Mouse (Mus musculus): ENCODE results near the gene Btbd9. TPM values are rescaled to one million over a fixed set of nuclear protein-coding genes. Genes with fewer than 3 reads are reported as not detected.

Btbd9 gene
- total and polyA plus RNA-seq, 2 experiments from 2014 or later, result 30.3 to 31.0 TPM

GRCm38 (mm10) chr17:30210936-30211335 is 365.4 kb downstream of the Btbd9 start:
- H3K9ac ChIP-seq (replicated peaks; ENCODE audit: low read depth, low read length), result no peak overlapping the region
- ATAC-seq (ENCODE audit: insufficient read depth, low read depth) (no peak), DNase-seq (ENCODE audit: low spot score) (no peak)
- no peaks in the 10 kb centered on the region for H3K27me3 ChIP-seq (ENCODE audit: control insufficient read depth, insufficient read depth, low read length)
- 92% methylated on average over 6 of the region's 6 CpGs for WGBS
- peaks cover 36% of the 10 kb centered on the region for H3K36me3 ChIP-seq (replicated peaks; ENCODE audit: control insufficient read depth, insufficient read depth, low read length)
- H3K27ac ChIP-seq (ENCODE audit: low read depth), result no peak overlapping the region
- H3K4me1 ChIP-seq (ENCODE audit: control insufficient read depth, insufficient read depth), result peaks cover 8% of the 10 kb centered on the region
- TF ChIP-seq EP300 (IDR thresholded peaks at IDR 0.05; ENCODE audit: low read depth) (no peak), CTCF (IDR thresholded peaks at IDR 0.05; ENCODE audit: low read depth) (no peak)
- no peaks in the 10 kb centered on the region for H3K9me3 ChIP-seq (replicated peaks; ENCODE audit: control insufficient read depth, low read length)
- no peak overlapping the region for H3K4me2 ChIP-seq (ENCODE audit: low read depth, low read length)
- no peak overlapping the region for H3K4me3 ChIP-seq (ENCODE audit: low read depth, low read length)

GRCm38 (mm10) chr17:30210262-30210661 is 366.0 kb downstream of the Btbd9 start:
- Histone ChIP-seq H3K27ac (ENCODE audit: low read depth) (no peak overlapping the region), H3K9ac (replicated peaks; ENCODE audit: low read depth, low read length) (no peak overlapping the region), H3K4me2 (ENCODE audit: low read depth, low read length) (no peak overlapping the region), H3K9me3 (replicated peaks; ENCODE audit: control insufficient read depth, low read length) (no peaks in the 10 kb centered on the region), H3K4me1 (ENCODE audit: control insufficient read depth, insufficient read depth) (peaks cover 2% of the 10 kb centered on the region), H3K4me3 (ENCODE audit: low read depth, low read length) (no peak overlapping the region), H3K27me3 (ENCODE audit: control insufficient read depth, insufficient read depth, low read length) (no peaks in the 10 kb centered on the region), H3K36me3 (replicated peaks; ENCODE audit: control insufficient read depth, insufficient read depth, low read length) (peaks cover 36% of the 10 kb centered on the region)
- DNase-seq (ENCODE audit: low spot score), result no peak
- ATAC-seq (ENCODE audit: insufficient read depth, low read depth), result no peak
- TF ChIP-seq EP300 (IDR thresholded peaks at IDR 0.05; ENCODE audit: low read depth), result no peak
- no peak for TF ChIP-seq CTCF (IDR thresholded peaks at IDR 0.05; ENCODE audit: low read depth)
- 94% methylated on average over 8 of the region's 8 CpGs for WGBS

- 80% methylated on average over 17 of the region's 17 CpGs for WGBS
- Histone ChIP-seq H3K4me3 (ENCODE audit: low read depth, low read length) (no peak overlapping the region), H3K4me2 (ENCODE audit: low read depth, low read length) (no peak overlapping the region), H3K4me1 (ENCODE audit: control insufficient read depth, insufficient read depth) (peaks cover 25% of the 10 kb centered on the region), H3K9me3 (replicated peaks; ENCODE audit: control insufficient read depth, low read length) (no peaks in the 10 kb centered on the region), H3K27ac (ENCODE audit: low read depth) (no peak overlapping the region), H3K9ac (replicated peaks; ENCODE audit: low read depth, low read length) (no peak overlapping the region), H3K27me3 (ENCODE audit: control insufficient read depth, insufficient read depth, low read length) (no peaks in the 10 kb centered on the region), H3K36me3 (replicated peaks; ENCODE audit: control insufficient read depth, insufficient read depth, low read length) (peaks cover 27% of the 10 kb centered on the region)
- TF ChIP-seq EP300 (IDR thresholded peaks at IDR 0.05; ENCODE audit: low read depth), result no peak
- no peak for ATAC-seq (ENCODE audit: insufficient read depth, low read depth)
- no peak for DNase-seq (ENCODE audit: low spot score)
Measured at GRCm38 (mm10) chr17:30205062-30205825, 371.0 kb downstream of the Btbd9 start.

- H3K4me3 ChIP-seq (ENCODE audit: low read depth, low read length), result no peak overlapping the region
- H3K27me3 ChIP-seq (ENCODE audit: control insufficient read depth, insufficient read depth, low read length), result no peaks in the 10 kb centered on the region
- no peak for DNase-seq (ENCODE audit: low spot score)
- no peak overlapping the region for H3K4me2 ChIP-seq (ENCODE audit: low read depth, low read length)
- no peak for ATAC-seq (ENCODE audit: insufficient read depth, low read depth)
- 46% methylated on average over 4 of the region's 4 CpGs for WGBS
- H3K9me3 ChIP-seq (replicated peaks; ENCODE audit: control insufficient read depth, low read length), result no peaks in the 10 kb centered on the region
- TF ChIP-seq CTCF (IDR thresholded peaks at IDR 0.05; ENCODE audit: low read depth) (no peak), EP300 (IDR thresholded peaks at IDR 0.05; ENCODE audit: low read depth) (no peak)
- no peaks in the 10 kb centered on the region for H3K36me3 ChIP-seq (replicated peaks; ENCODE audit: control insufficient read depth, insufficient read depth, low read length)
- H3K9ac ChIP-seq (replicated peaks; ENCODE audit: low read depth, low read length), result no peak overlapping the region
- peak overlapping the region; percentile 37; the same call in 1 of the 2 replicates for H3K27ac ChIP-seq (ENCODE audit: low read depth)
- peaks cover 71% of the 10 kb centered on the region for H3K4me1 ChIP-seq (ENCODE audit: control insufficient read depth, insufficient read depth)
Measured at GRCm38 (mm10) chr17:30200283-30200682, 376.0 kb downstream of the Btbd9 start.

- Histone ChIP-seq H3K27me3 (ENCODE audit: control insufficient read depth, insufficient read depth, low read length) (no peaks in the 10 kb centered on the region), H3K27ac (ENCODE audit: low read depth) (peak overlapping the region; percentile 62), H3K4me3 (ENCODE audit: low read depth, low read length) (no peak overlapping the region), H3K4me2 (ENCODE audit: low read depth, low read length) (no peak overlapping the region), H3K9me3 (replicated peaks; ENCODE audit: control insufficient read depth, low read length) (no peaks in the 10 kb centered on the region), H3K36me3 (replicated peaks; ENCODE audit: control insufficient read depth, insufficient read depth, low read length) (no peaks in the 10 kb centered on the region), H3K4me1 (ENCODE audit: control insufficient read depth, insufficient read depth) (peaks cover 74% of the 10 kb centered on the region), H3K9ac (replicated peaks; ENCODE audit: low read depth, low read length) (no peak overlapping the region; the same call in 1 of the 2 replicates)
- TF ChIP-seq CTCF (IDR thresholded peaks at IDR 0.05; ENCODE audit: low read depth) (peak; percentile 38), EP300 (IDR thresholded peaks at IDR 0.05; ENCODE audit: low read depth) (no peak)
- ATAC-seq (ENCODE audit: insufficient read depth, low read depth) (no peak), DNase-seq (ENCODE audit: low spot score) (no peak)
- 30% methylated on average over 13 of the region's 13 CpGs for WGBS
Measured at GRCm38 (mm10) chr17:30199374-30200247, 376.7 kb downstream of the Btbd9 start.

Measured in heart, postnatal 0 days (tissue).